Comparison of ENCODE assay signal across 20 mouse cellular contexts in the genomic region with DNA sequence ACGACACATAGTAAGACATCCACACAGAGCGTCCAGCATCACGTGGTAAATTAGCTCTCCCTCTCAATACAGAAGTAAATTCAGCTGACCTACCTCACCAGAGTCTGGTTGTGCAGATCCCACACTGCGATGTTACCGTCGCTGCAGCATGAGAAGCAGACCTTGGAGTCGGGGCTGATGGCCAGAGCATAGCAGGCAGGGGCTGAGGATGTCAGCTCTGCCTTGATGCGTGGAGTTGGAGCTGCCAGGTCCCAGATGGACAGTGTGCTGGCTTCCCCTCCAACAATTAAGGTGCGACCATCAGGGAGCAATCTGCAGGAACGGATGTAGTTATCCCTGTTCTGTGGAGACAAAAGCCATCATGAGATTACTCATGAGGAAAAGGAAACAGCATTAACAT.
A peak's percentile ranks its signal among the peaks of the same experiment; 100 is the strongest.
DNase-seq lines count a peak whose midpoint lies in the region; ATAC-seq and TF ChIP-seq lines count a peak whose summit lies in the region.
"Had no signal": no experiment of that assay in that cellular context is flagged by ENCODE, and none has a peak within 500 bp of the region (broad histone marks: within the 10 kb centered on the region; RNA-seq: fewer than 3 reads in every experiment).

No protein-coding gene starts in this region.

- H3K27ac ChIP-seq in hindbrain, postnatal 0 days, result no peak overlapping the region
- no peak overlapping the region for H3K27ac ChIP-seq in liver, embryonic 12.5 days
- H3K27ac ChIP-seq: forebrain, embryonic 12.5 days; heart, embryonic 13.5 days; intestine, embryonic 15.5 days; limb, embryonic 12.5 days; liver, embryonic 13.5 days had no signal

- no peaks in the 10 kb centered on the region for H3K9me3 ChIP-seq in hindbrain, postnatal 0 days (ENCODE audit: low read length)
- no peaks in the 10 kb centered on the region for H3K9me3 ChIP-seq in liver, embryonic 12.5 days (replicated peaks)
- H3K9me3 ChIP-seq: forebrain, embryonic 12.5 days; heart, embryonic 13.5 days; intestine, embryonic 15.5 days; limb, embryonic 12.5 days; liver, embryonic 13.5 days had no signal

- TF ChIP-seq CTCF in hindbrain, postnatal 0 days (IDR thresholded peaks at IDR 0.05; ENCODE audit: low read depth), result no peak

- WGBS in hindbrain, postnatal 0 days, result 61% methylated on average over 10 of the region's 10 CpGs
- WGBS in liver, embryonic 12.5 days (ENCODE audit: insufficient replicate concordance), result 87% methylated on average over 10 of the region's 10 CpGs

- H3K4me2 ChIP-seq in hindbrain, postnatal 0 days (ENCODE audit: low read depth, low read length), result no peak overlapping the region
- no peak overlapping the region for H3K4me2 ChIP-seq in liver, embryonic 12.5 days
- H3K4me2 ChIP-seq: forebrain, embryonic 12.5 days; heart, embryonic 13.5 days; intestine, embryonic 15.5 days; limb, embryonic 12.5 days; liver, embryonic 13.5 days; lung, embryonic 14.5 days had no signal

- no peaks in the 10 kb centered on the region for H3K27me3 ChIP-seq in hindbrain, postnatal 0 days (ENCODE audit: insufficient read depth, low read length)
- no peaks in the 10 kb centered on the region for H3K27me3 ChIP-seq in liver, embryonic 12.5 days (replicated peaks)
- H3K27me3 ChIP-seq: forebrain, embryonic 12.5 days; intestine, embryonic 15.5 days; limb, embryonic 12.5 days; liver, embryonic 13.5 days had no signal

- no peak overlapping the region for H3K9ac ChIP-seq in hindbrain, postnatal 0 days (replicated peaks; ENCODE audit: low read length)
- no peak overlapping the region for H3K9ac ChIP-seq in liver, embryonic 12.5 days
- H3K9ac ChIP-seq: forebrain, embryonic 12.5 days; heart, embryonic 13.5 days; intestine, embryonic 15.5 days; limb, embryonic 12.5 days; liver, embryonic 13.5 days; lung, embryonic 14.5 days had no signal

- H3K4me3 ChIP-seq in hindbrain, postnatal 0 days (ENCODE audit: low read length), result no peak overlapping the region
- H3K4me3 ChIP-seq in liver, embryonic 12.5 days, result no peak overlapping the region
- H3K4me3 ChIP-seq: forebrain, embryonic 12.5 days; heart, embryonic 13.5 days; intestine, embryonic 15.5 days; limb, embryonic 12.5 days; liver, embryonic 13.5 days had no signal

- ATAC-seq in cerebellum, adult (ENCODE audit: insufficient number of reproducible peaks, low FRiP score, low TSS enrichment), result peak; percentile 69
- ATAC-seq in hindbrain, postnatal 0 days, result no peak
- no peak for ATAC-seq in liver, embryonic 12.5 days
- ATAC-seq: intestine, embryonic 15.5 days had no signal

- intact Hi-C loops in left cerebral cortex, postnatal 4 days (cut with DNase I), result no loop called here
- intact Hi-C loops in left cerebral cortex, postnatal 10 days (cut with DNase I), result no loop called here

- DNase-seq in left cerebral cortex, postnatal 4 days, result peak; percentile 60
- no peak for DNase-seq in left cerebral cortex, postnatal 10 days (ENCODE audit: extremely low spot score in 1 of 2, low spot score in 2 of 2)
- peak; percentile 10 for DNase-seq in cerebellum, adult 8-10 months
- peak; percentile 31 for DNase-seq in hindbrain, postnatal 0 days (ENCODE audit: low spot score)
- DNase-seq in adrenal gland, adult 18-20 months (ENCODE audit: low spot score in 2 of 2), result no peak
- DNase-seq: adrenal gland, adult 8-10 months; gastrocnemius, postnatal 10 days; heart, adult 18-20 months; heart, postnatal 36 days; kidney, adult 9 months; liver, embryonic 13.5 days; lung, embryonic 14.5 days; lung, postnatal 36 days; spleen, adult 18-20 months had no signal

- H3K36me3 ChIP-seq in hindbrain, postnatal 0 days (ENCODE audit: insufficient read depth, low read length), result peaks cover 3% of the 10 kb centered on the region; the same call in 1 of the 2 replicates
- peaks cover 78% of the 10 kb centered on the region for H3K36me3 ChIP-seq in liver, embryonic 12.5 days

- no peaks in the 10 kb centered on the region for H3K4me1 ChIP-seq in hindbrain, postnatal 0 days (ENCODE audit: insufficient read depth, low read length)
- no peaks in the 10 kb centered on the region for H3K4me1 ChIP-seq in liver, embryonic 12.5 days
- H3K4me1 ChIP-seq: heart, embryonic 13.5 days; intestine, embryonic 15.5 days; liver, embryonic 13.5 days had no signal

Comparison
In these comparisons a context has a peak if more than half of its experiments do, and no peak if none do; other contexts are left out.
1. DNase-seq: peak in left cerebral cortex, postnatal 4 days (single experiment), cerebellum, adult 8-10 months (single experiment) and hindbrain, postnatal 0 days (single experiment); none in left cerebral cortex, postnatal 10 days (0 of 2) and adrenal gland, adult 18-20 months (0 of 2).